Mouse (Mus musculus) embryonic facial prominence, embryonic 11.5 days (tissue): ENCODE measurements around the gene Galnt7. TPM values are rescaled to one million over a fixed set of nuclear protein-coding genes. Genes with fewer than 3 reads are reported as not detected.

Source experiments
- ATAC-seq: fragments of 200-750 bp; cut with Nextera tagmentation; replicated peaks from 2 replicates; pipeline ENCODE4 v1.8.0; 2017; ENCODE audit warnings: low read depth; ENCODE audit not compliant: insufficient number of reproducible peaks, low FRiP score, low TSS enrichment
- DNase-seq: peaks from one replicate; pipeline ENCODE4 v3.0.0-alpha.2; 2015; ENCODE audit warnings: low spot score
- H3K27ac ChIP-seq: fragments of 300-500 bp; sonication (generic); replicated peaks from 2 replicates; pipeline ENCODE4 v1.5.1; 2014; ENCODE audit warnings: mild to moderate bottlenecking, low read depth, low read length, control low read depth
- H3K27me3 ChIP-seq: fragments of 300-500 bp; sonication (generic); 2 replicates; pipeline ENCODE4 v1.6.1; 2014; ENCODE audit warnings: mild to moderate bottlenecking, low read length, moderate library complexity, mixed read lengths; ENCODE audit not compliant: control insufficient read depth, insufficient read depth
- H3K36me3 ChIP-seq: fragments of 300-500 bp; sonication (generic); replicated peaks from 2 replicates; pipeline ENCODE4 v1.6.1; 2014; ENCODE audit warnings: low read depth, mild to moderate bottlenecking, low read length, moderate library complexity, mixed read lengths; ENCODE audit not compliant: control insufficient read depth, insufficient read depth
- H3K4me1 ChIP-seq: fragments of 300-500 bp; sonication (generic); 2 replicates; pipeline ENCODE4 v1.6.1; 2014; ENCODE audit warnings: low read length, mixed read lengths; ENCODE audit not compliant: control insufficient read depth, insufficient read depth
- H3K4me2 ChIP-seq: fragments of 300-500 bp; sonication (generic); 2 replicates; pipeline ENCODE4 v1.6.1; 2014; ENCODE audit warnings: low read depth, mild to moderate bottlenecking, control low read depth, low read length, moderate library complexity
- H3K4me3 ChIP-seq: fragments of 300-500 bp; sonication (generic); 2 replicates; pipeline ENCODE4 v1.5.1; 2014; ENCODE audit warnings: low read depth, low read length, control low read depth
- H3K9ac ChIP-seq: fragments of 300-500 bp; sonication (generic); replicated peaks from 2 replicates; pipeline ENCODE4 v1.6.1; 2014; ENCODE audit warnings: mild to moderate bottlenecking, control low read depth, low read length
- H3K9me3 ChIP-seq: fragments of 300-500 bp; sonication (generic); replicated peaks from 2 replicates; pipeline ENCODE4 v1.6.1; 2016; ENCODE audit warnings: mild to moderate bottlenecking, low read length, inconsistent platforms, mixed read lengths; ENCODE audit not compliant: control insufficient read depth
- WGBS: fragments of 180-500 bp; shearing (Covaris S2); extraction: QIAGEN DNeasy Blood & Tissue Kit; methylation state at CpG from one replicate; pipeline ENCODE4 v1.1.7; 2014; 5-methylcytosine and 5-hydroxymethylcytosine counted together
- polyA plus RNA-seq: library from polyadenylated mRNA; unstranded; fragments of >200 nt; fragmentation: Nextera tagmentation; extraction: Ambion mirVana; gene quantifications from 2 replicates; pipeline ENCODE4 v1.2.1, GENCODE M21; 2014

The Galnt7 gene
- polyA plus RNA-seq, 1 experiment from 2014 or later = 18.2 TPM

GRCm38 (mm10) chr8:57589176-57589575 lies 63.7 kb downstream of the Galnt7 start:
- WGBS = 91% methylated on average over 9 of the region's 9 CpGs
- DNase-seq = no peak
- no peak overlapping the region for H3K4me2 ChIP-seq

GRCm38 (mm10) chr8:57588604-57589003 lies 64.2 kb downstream of the Galnt7 start:
- no peak overlapping the region for H3K27ac ChIP-seq
- no peak overlapping the region for H3K4me3 ChIP-seq
- ATAC-seq (no peak), DNase-seq (no peak)
- 91% methylated on average over 1 of the region's 1 CpGs for WGBS
- H3K9me3 ChIP-seq = no peaks in the 10 kb centered on the region
- H3K36me3 ChIP-seq = no peaks in the 10 kb centered on the region
- no peaks in the 10 kb centered on the region for H3K27me3 ChIP-seq
- H3K9ac ChIP-seq = no peak overlapping the region
- no peaks in the 10 kb centered on the region for H3K4me1 ChIP-seq
- H3K4me2 ChIP-seq = no peak overlapping the region

More at GRCm38 (mm10) chr8:57589176-57589575, 63.7 kb downstream of the Galnt7 start:
- no peak overlapping the region for H3K4me3 ChIP-seq
- no peak overlapping the region for H3K9ac ChIP-seq
- no peak overlapping the region for H3K27ac ChIP-seq
- no peaks in the 10 kb centered on the region for H3K9me3 ChIP-seq
- no peaks in the 10 kb centered on the region for H3K4me1 ChIP-seq
- H3K27me3 ChIP-seq = no peaks in the 10 kb centered on the region
- H3K36me3 ChIP-seq = no peaks in the 10 kb centered on the region
- no peak for ATAC-seq

- no peaks in the 10 kb centered on the region for H3K4me1 ChIP-seq
- no peaks in the 10 kb centered on the region for H3K36me3 ChIP-seq
- H3K4me2 ChIP-seq = no peak overlapping the region
- 60% methylated on average over 3 of the region's 4 CpGs for WGBS
- H3K27ac ChIP-seq = no peak overlapping the region
- no peak for DNase-seq
- H3K4me3 ChIP-seq = no peak overlapping the region
- H3K27me3 ChIP-seq = no peaks in the 10 kb centered on the region
- no peak overlapping the region for H3K9ac ChIP-seq
- no peaks in the 10 kb centered on the region for H3K9me3 ChIP-seq
- ATAC-seq = no peak
Observed at GRCm38 (mm10) chr8:57586667-57587066, 66.2 kb downstream of the Galnt7 start.

- Histone ChIP-seq H3K36me3 (no peaks in the 10 kb centered on the region), H3K4me1 (no peaks in the 10 kb centered on the region), H3K9ac (no peak overlapping the region), H3K9me3 (no peaks in the 10 kb centered on the region), H3K4me2 (no peak overlapping the region), H3K4me3 (no peak overlapping the region), H3K27ac (no peak overlapping the region), H3K27me3 (no peaks in the 10 kb centered on the region)
- ATAC-seq (no peak), DNase-seq (no peak)
- WGBS = 77% methylated on average over 3 of the region's 3 CpGs
Observed at GRCm38 (mm10) chr8:57585831-57586230, 67.0 kb downstream of the Galnt7 start.

GRCm38 (mm10) chr8:57585128-57585442 lies 67.7 kb downstream of the Galnt7 start:
- H3K4me1 ChIP-seq = no peaks in the 10 kb centered on the region
- H3K36me3 ChIP-seq = no peaks in the 10 kb centered on the region
- no peak for DNase-seq
- no peak overlapping the region for H3K27ac ChIP-seq
- no peak overlapping the region for H3K4me2 ChIP-seq
- no peaks in the 10 kb centered on the region for H3K9me3 ChIP-seq
- no peak overlapping the region for H3K4me3 ChIP-seq
- 90% methylated on average over 5 of the region's 5 CpGs for WGBS
- H3K9ac ChIP-seq = no peak overlapping the region
- H3K27me3 ChIP-seq = no peaks in the 10 kb centered on the region
- ATAC-seq = no peak

- 82% methylated on average over 8 of the region's 8 CpGs for WGBS
Observed at GRCm38 (mm10) chr8:57584416-57585127, 68.3 kb downstream of the Galnt7 start.

GRCm38 (mm10) chr8:57579845-57580244 lies 73.0 kb downstream of the Galnt7 start:
- Histone ChIP-seq H3K4me3 (no peak overlapping the region), H3K27ac (no peak overlapping the region), H3K36me3 (no peaks in the 10 kb centered on the region), H3K4me2 (no peak overlapping the region), H3K9me3 (no peaks in the 10 kb centered on the region), H3K4me1 (no peaks in the 10 kb centered on the region), H3K27me3 (no peaks in the 10 kb centered on the region), H3K9ac (no peak overlapping the region)
- WGBS = 79% methylated on average over 6 of the region's 6 CpGs
- ATAC-seq (no peak), DNase-seq (no peak)

More at GRCm38 (mm10) chr8:57584416-57585127, 68.3 kb downstream of the Galnt7 start:
- Histone ChIP-seq H3K9ac (no peak overlapping the region), H3K4me2 (no peak overlapping the region), H3K4me3 (no peak overlapping the region), H3K36me3 (no peaks in the 10 kb centered on the region), H3K27ac (no peak overlapping the region), H3K4me1 (no peaks in the 10 kb centered on the region), H3K27me3 (no peaks in the 10 kb centered on the region), H3K9me3 (no peaks in the 10 kb centered on the region)
- DNase-seq (no peak), ATAC-seq (no peak)

GRCm38 (mm10) chr8:57577301-57577700 lies 75.5 kb downstream of the Galnt7 start:
- no peaks in the 10 kb centered on the region for H3K27me3 ChIP-seq

More at GRCm38 (mm10) chr8:57577301-57577700, 75.5 kb downstream of the Galnt7 start:
- ATAC-seq = no peak
- no peak overlapping the region for H3K9ac ChIP-seq
- H3K27ac ChIP-seq = no peak overlapping the region
- no peaks in the 10 kb centered on the region for H3K36me3 ChIP-seq
- no peak overlapping the region for H3K4me3 ChIP-seq
- no peaks in the 10 kb centered on the region for H3K9me3 ChIP-seq
- WGBS = 81% methylated on average over 5 of the region's 5 CpGs
- H3K4me1 ChIP-seq = no peaks in the 10 kb centered on the region
- DNase-seq = no peak
- no peak overlapping the region for H3K4me2 ChIP-seq
